Mouse (Mus musculus) right cerebral cortex, postnatal 4 days (tissue): ENCODE measurements around the gene Trp53rka.

Experiments
- DNase-seq: peaks from one replicate; pipeline ENCODE4 v3.0.0-alpha.2; 2022

Gene Trp53rka

DNA sequence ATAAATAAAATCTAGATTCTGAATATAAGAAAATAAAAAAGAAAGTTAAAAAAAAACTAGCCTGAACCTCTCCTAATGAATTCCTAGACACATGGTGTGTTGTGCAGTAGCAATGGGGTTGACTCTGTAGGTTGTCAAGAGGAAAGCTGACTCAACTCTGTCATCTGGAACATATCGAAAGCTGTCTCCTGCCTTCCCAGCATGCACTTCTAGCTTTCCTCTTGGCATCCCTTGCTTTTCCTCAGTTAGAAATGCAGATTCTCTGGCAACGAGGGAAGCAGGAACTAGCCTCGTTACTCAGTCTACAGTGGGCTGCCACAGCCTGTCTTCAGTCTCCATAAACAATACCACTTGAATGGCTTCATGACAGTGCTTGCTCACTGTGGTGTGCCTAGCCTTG lies 7.3 kb downstream of the Trp53rka start:
- no peak for DNase-seq

DNA sequence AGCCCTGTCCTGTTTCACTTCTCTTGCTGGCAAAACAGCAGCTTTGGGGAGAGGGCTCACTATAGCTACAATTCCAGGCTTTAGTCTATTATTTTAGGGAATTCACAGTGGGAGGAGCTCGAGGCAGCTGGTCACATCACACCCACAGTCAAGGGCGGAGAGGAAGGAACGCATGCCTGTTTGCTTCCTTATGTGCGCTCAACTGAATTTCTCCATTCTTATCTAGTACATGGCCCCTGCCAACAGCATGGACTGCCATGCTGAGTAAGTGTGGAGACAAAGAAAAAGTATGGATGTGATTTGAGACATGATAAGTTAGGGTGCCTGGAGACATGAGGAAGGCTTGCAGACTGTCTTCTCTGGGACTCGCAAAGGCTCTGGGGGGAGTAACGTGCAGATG lies 9.0 kb downstream of the Trp53rka start:
- DNase-seq, result no peak

DNA sequence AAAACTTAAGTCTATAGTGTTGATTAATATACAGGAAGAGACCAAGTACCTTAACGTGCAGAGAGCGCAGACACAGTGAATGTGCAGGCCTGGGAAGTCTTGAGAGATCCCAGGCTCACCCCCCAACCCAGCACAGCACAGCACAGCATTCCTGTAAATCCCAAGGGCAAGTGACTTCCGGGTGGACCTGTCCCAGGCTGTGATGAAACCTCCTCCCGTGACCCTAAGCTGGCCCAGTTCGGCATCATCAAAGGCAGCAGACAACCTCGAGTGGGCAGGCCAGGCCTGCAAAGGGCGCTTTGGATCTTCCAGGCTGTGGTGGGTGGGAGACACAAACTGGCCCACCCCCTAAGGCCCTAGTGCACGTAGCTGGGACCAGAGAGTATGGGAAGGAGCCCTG lies 11.1 kb downstream of the Trp53rka start:
- no peak for DNase-seq

DNA sequence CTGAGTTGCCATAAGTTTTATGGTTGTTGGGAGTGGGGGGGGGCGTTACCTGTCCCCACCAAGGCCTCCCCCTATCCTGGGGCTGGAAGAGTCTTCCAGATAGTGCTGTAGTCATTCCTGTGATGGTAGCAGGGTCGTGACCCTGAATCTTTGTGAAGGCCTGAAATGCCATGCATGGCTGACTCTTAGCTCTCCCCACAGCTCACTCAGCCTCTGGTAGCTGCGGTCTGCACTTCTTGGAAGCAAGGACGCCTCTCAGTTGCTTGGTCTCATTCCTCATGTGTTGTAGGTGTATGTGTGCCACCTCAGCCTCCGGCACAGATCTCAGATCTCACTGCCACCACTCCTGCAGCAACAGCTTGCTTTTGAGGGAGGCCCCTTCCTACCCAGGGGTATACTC lies 17.3 kb downstream of the Trp53rka start:
- DNase-seq, result no peak

DNA sequence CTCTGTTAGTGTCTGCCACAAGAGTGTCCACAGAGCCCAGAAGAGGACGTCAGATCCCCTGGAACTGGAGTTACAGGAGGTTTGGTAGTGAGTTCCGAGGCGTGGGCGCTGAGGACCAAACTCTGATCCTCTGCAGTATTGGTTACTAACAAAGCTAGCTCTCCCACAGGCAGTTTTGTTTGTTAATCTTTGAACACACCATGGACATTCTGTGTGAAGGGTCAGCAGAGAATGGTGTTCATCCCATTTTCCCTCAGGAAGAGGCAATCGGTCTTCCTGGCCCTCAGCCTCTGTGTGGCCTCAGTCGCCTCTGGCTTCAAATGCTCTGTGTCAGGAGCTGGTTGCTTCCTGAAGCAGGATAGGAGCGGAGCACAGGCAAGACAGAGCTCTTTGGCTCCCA lies 17.7 kb downstream of the Trp53rka start:
- no peak for DNase-seq

DNA sequence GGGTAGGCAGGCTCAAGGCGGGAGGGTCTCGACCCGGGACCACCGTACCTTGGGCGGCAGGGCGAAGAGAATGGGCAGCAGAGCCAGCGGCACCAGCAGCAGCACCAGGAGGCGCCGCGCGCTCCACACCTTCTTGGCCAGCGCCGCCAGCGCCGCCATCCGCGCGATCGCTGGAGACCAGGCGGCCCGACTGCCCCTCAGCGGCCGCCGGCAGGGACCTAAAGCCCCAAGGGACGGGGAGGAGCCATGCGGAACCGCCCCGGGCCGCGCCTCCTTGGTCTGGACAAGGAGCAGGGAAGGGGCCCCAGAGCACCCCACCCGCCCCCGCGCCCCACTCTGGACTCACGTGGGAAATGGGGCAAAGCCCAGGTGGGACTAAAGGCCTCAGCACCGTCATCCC lies 20.1 kb downstream of the Trp53rka start, which contains the start of gene Slc13a3:
Gene Slc13a3 (minus strand): TSS at position 228 of the 400 bp plus-strand sequence.
- peak; percentile 31 for DNase-seq

DNA sequence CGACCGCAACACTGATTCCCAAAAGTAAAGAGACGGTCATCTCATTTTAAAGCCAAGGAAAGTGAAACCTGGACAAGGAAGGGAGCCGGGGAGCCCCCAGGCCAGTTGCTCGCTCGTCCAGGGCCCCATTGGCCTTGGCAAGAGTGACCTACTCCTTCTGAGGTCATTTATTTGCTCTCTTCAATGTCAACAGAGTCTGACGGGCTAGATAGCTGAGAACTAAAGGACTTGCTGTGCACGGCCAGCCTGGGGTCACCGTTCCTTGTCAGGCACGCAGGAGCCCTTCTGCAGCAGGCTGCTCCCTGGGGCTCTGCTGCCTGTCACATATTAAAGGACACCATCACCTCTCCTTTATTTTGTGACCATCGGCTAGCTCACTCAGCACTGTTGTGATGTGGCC lies 21.2 kb downstream of the Trp53rka start:
- DNase-seq, result no peak

DNA sequence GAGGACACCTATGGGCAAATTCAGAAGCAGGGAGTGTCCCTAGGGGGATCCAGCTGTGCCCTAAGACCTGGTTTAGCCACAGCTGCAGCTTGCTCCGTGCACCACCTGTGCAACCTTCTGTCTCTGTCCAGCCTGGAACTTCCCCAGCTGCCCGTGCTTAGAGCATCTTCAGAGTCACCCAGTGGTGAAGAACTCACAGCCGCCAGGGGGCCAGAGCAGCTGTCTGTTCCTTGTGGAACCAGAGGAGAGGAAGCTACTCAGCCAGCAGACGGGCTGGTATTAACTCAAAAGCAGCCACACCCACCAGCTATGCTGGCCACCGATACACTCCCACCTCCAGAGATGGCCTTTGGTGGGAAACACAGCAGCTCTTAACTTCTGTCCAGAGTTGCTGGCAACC lies 23.0 kb downstream of the Trp53rka start:
- no peak for DNase-seq

DNA sequence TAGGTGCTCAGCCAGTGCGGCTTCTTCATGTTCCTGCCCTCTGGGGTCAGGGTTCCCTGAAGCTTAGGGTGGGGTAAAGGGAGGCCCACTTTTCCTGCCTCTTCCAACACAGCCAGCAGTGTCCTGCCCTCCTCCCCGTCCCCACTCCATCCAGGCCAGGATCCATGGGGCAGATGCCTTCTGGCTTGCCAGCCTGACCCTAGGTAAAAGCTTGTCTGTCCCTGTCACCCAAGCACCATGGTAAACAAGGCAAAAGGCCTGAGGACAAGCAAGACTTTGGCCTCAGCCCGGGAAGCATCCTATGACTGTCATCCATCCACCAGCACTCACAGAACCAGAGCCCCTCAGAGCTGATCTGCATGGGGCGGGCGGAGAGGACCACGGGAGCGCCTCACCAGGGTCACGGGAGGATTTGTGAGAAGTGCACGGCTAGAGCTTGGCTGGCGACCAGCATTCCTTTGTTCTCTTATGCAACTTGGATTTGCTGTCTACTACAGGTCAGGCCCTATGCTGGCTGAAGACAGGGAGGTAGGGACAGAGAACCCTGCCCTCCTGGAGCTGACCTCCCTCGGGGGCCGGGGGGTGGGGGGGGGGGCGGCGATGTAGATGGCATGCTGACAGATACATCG lies 25.2 kb downstream of the Trp53rka start:
- peak; percentile 16 for DNase-seq

DNA sequence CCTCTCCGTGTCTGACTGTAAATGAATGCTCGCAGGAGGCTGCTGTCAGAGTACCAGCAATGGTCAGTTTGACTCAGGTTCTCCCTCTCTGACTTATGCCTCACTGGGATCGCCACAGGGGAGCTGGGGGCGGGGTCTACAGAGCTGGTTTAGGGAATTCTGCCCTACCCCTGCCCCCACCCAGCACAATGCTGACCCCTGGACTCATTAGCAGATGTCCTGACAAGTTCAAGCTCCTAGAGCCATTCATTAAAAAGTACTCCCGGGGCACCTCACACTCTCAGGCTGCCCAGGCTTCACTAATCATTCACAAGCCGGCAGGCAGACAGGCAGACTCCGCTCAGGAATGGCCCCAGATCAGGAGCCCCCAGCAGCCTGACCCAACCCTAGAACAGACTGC lies 33.5 kb downstream of the Trp53rka start:
- no peak for DNase-seq

DNA sequence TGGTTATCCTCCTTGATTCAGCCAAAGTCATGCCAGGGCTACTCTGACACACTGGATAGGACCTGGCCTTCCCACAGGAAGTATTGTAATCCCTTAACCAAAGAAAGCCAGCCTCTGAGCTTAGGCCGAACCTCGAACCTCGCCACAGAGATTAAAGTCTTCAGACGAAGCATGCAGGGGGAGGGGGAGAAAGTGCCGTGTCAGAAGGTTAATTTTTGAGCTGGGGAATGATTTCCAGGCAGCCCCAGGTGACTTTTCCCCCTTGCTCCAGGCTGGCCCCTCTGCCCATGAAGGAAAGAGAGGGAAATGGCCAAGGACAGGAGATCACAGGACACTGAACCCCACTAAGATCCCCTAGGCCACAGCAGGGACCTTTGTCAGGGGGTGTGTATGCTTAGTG lies 34.9 kb downstream of the Trp53rka start:
- no peak for DNase-seq

DNA sequence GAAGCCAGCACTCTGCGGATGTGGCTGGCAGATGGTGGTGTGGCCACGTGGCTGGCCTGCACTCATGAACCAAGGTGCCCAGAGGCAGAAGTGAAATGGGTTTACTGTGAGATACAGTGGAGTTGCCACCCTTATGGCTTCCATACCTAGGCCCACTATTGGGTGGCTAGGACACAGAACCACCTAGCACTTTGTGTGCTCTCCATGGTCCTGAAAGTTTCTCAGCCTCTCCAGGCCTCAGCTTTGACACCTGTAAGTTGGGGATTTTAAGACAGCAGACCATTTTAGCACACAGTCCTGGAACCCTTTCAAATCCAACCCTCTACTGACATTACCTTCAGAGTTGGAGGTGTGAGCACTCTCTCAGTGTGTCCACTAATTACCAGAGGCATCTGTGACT lies 36.4 kb downstream of the Trp53rka start:
- DNase-seq, result no peak

DNA sequence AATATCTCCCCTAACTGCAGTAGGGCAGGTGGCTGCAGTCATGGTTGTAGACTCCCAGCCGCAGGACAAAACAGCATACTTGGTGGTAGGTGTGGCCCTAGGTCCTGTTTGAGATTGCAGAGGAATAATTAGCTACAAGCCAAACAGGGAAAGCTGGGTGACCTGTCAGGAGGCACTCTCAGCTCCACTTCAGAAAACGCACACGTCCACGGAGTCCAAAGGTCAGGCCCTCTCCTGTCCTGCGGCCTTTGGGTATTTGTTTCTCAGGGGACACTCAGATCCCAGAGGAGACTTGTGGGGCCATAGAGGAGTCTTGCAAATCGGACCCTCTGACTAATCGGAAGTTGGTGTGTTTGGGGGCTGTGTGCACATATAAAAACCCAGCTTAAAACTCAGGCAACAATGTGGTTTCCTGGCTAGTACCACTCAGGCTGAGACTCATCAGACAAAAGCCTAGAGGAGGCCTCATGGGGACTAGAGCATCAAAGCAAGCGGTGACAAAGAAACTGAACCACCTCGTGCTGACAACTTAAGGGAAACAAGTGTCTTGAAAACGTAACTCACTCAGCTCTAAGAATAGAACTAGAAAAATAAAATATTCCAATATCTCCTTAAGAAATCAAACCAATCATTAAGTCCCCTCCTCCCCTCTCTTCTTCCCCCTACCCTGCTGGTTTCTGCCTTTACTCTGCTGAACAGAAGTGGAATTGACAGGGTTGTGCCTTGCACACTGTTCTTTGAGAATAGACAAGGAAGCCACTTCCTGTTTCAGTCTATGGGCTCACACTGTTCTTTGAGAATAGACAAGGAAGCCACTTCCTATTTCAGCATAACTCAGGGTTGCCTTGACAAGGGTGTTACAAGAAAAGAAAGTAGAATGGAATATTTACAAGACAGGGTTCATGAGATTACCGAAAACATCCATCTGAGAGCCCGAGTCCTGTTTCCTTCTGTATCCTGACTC lies 40.1 kb downstream of the Trp53rka start:
- DNase-seq, result no peak

DNA sequence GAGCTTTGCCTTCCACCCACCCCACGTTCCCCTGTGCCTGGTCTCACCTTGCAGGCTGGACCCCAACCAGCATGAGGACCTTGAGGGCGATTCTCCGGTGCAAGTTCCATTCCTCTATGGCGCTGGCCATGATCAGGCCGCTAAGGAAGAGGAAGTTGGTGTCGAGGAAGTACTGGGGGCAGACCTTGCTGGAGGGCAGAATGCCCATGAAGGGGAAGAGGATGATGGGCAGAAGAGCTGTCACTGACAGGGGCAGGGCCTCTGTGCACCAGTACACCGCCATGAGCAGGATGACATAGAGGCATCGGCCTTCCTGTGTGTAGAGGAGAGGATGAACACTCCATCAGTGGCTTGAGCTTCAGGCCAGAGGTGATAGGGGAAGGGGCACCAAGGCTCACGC lies 44.6 kb downstream of the Trp53rka start:
- no peak for DNase-seq

DNA sequence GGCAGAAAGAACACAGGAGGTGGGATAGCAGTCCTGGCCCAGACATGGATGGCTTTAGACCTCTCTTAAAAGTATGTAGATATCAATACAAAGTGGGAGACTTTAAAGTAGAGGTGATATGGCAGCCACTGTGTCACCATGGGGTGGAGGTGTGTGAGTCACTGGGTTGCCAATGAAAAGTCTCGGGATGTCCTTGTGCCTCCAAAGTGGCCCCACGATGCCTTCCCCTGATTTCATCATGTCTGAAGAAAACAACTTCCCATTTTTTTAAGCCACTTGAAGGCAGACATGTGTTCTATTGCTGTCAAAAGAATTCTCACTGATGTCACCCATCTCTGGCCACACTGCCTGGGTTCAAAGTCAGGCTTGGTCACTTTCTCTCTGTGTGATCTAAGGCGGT lies 48.3 kb downstream of the Trp53rka start:
- no peak for DNase-seq

DNA sequence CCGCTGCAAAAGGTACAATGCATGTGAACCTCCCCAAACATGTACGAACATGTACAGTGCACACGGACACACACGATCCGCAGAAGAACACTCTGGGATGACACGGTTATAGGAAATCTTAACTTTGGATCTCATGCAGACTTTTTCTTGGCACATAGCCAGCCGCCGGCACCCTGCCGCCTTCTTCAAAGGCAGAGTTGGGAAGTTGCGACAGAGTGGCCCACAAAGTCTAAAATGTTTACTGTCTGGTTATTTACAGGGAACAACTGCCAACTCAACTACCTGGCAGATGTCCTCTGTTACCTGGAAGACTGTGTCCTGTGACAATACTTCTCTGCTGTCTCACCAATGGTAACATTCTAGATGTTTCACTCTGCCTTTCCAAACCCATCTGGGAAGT lies 50.1 kb downstream of the Trp53rka start:
- DNase-seq, result peak; percentile 45

DNA sequence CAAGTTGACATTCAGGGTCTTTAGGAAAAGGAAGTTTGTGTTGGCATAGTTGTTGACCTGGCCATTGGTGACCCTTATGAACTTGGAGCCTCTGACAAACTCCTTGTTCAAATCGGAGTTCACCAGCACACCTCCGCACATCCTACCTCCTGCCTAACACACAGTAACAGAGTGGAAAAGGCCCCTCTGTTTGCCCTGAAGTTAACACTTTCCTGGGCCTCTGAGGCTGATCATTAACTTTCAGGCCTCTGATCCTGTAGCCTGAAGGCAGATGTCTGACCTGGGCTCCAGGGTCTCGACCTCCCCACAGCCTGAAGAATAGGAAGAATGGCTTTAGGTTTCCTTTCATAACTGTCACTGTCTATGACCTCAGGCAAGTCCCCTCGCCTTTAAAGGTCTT lies 51.5 kb downstream of the Trp53rka start:
- DNase-seq, result no peak
